Mouse (Mus musculus) heart, embryonic 12.5 days (tissue): Measurements from ENCODE around the gene Gm10134. TPM values are rescaled to one million over a fixed set of nuclear protein-coding genes. Genes with fewer than 3 reads are reported as not detected.
"Not testable (repeated sequence)": the region's sequence is repeated elsewhere in the genome, so short reads cannot be mapped to it uniquely, and the experiment has no call there.

ENCODE experiments used
- ATAC-seq: fragments of 200-750 bp; cut with Nextera tagmentation; 2 replicates; pipeline ENCODE4 v1.8.0; 2017; ENCODE audit warnings: moderate TSS enrichment, moderate library complexity; ENCODE audit not compliant: insufficient number of reproducible peaks, low FRiP score
- H3K27ac ChIP-seq: fragments of 300-500 bp; sonication (generic); 2 replicates; pipeline ENCODE4 v1.5.1; 2016; ENCODE audit warnings: mild to moderate bottlenecking, moderate library complexity; ENCODE audit not compliant: poor library complexity, severe bottlenecking
- H3K27me3 ChIP-seq: fragments of 300-500 bp; sonication (generic); replicated peaks from 2 replicates; pipeline ENCODE4 v1.6.1; 2016; ENCODE audit warnings: mild to moderate bottlenecking, moderate library complexity
- H3K36me3 ChIP-seq: fragments of 300-500 bp; sonication (generic); 2 replicates; pipeline ENCODE4 v1.6.1; 2016; ENCODE audit warnings: mild to moderate bottlenecking, moderate library complexity
- H3K4me1 ChIP-seq: fragments of 300-500 bp; sonication (generic); replicated peaks from 2 replicates; pipeline ENCODE4 v1.6.1; 2016; ENCODE audit warnings: mild to moderate bottlenecking
- H3K4me2 ChIP-seq: fragments of 300-500 bp; sonication (generic); 2 replicates; pipeline ENCODE4 v1.6.1; 2016; ENCODE audit warnings: mild to moderate bottlenecking, moderate library complexity
- H3K4me3 ChIP-seq: fragments of 300-500 bp; sonication (generic); 2 replicates; pipeline ENCODE4 v1.5.1; 2016; ENCODE audit warnings: mild to moderate bottlenecking
- H3K9ac ChIP-seq: fragments of 300-500 bp; sonication (generic); 2 replicates; pipeline ENCODE4 v1.6.1; 2016; ENCODE audit warnings: mild to moderate bottlenecking, moderate library complexity
- H3K9me3 ChIP-seq: fragments of 300-500 bp; sonication (generic); replicated peaks from 2 replicates; pipeline ENCODE4 v1.6.1; 2016; ENCODE audit warnings: mild to moderate bottlenecking, moderate library complexity
- WGBS: fragments of 180-500 bp; shearing (Covaris S2); methylation state at CpG from one replicate; pipeline ENCODE4 v1.1.7; 2016; 5-methylcytosine and 5-hydroxymethylcytosine counted together
- polyA plus RNA-seq: library from polyadenylated mRNA; unstranded; fragments of >200 nt; fragmentation: Nextera tagmentation; extraction: Ambion mirVana; gene quantifications from 2 replicates; pipeline ENCODE4 v1.2.1, GENCODE M21; 2016

The Gm10134 gene
- polyA plus RNA-seq, 1 experiment from 2014 or later = not detected

DNA sequence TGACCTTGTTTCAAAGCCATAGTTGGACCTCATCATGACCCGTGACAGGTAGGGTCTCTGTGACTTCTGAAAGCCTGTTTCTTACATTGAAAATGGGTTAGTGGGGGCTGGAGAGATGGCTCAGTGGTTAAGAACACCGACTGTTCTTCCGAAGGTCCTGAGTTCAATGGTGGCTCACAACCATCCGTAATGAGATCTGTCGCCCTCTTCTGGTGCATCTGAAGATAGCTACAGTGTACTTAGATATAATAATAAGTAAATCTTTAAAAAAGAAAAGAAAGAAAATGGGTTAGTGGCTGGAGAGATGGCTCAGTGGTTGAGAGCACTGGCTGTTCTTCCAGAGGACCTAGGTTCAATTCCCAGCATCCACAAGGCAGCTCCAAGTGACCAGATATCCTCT is 5.7 kb downstream of the Gm10134 start:
- H3K9me3 ChIP-seq, H3K27ac ChIP-seq, H3K4me2 ChIP-seq, ATAC-seq, H3K36me3 ChIP-seq, H3K9ac ChIP-seq, H3K4me3 ChIP-seq: not testable (repeated sequence)
- 46% methylated on average over 5 of the region's 5 CpGs for WGBS
- Histone ChIP-seq H3K27me3 (peaks cover 16% of the 10 kb centered on the region; the same call in 1 of the 2 replicates), H3K4me1 (peaks cover 15% of the 10 kb centered on the region)

DNA sequence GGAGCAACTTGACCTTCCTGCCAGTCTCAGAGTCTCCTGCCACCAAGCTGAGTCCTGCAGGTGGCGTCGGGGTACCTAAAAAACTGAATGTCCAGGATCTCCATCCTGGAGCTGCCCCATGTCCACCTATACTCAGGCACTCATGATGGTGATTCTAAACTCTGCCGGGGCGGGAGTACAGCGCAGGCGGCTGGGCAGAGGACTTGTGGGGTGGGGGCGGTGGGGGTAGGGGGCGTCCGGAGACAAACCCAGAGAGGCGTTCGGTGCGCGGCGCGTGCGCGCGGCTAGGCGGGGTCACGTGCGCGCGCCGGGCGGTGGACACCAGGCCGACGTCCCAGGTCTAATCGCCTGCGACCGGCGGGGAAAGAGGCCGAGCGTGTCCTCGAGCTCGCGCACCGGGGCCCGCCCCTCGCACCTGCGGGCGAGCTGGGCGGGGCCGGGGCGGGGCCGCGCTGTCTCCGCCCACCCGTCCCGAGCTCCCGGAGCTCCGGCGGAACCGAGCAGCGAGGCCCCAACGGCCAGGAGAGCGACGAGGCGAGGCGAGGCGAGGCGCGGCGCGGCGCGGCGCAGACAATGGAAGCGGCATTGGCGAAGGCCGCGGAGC is 7.0 kb downstream of the Gm10134 start, which contains the start of gene Ralgds:
Ralgds (plus strand) TSS at position 328 of the 604 bp plus-strand sequence.
- Histone ChIP-seq H3K27ac (no peak within 1 kb of the TSS), H3K27me3 (peaks cover 16% of the 10 kb centered on the region; the same call in 1 of the 2 replicates), H3K4me2 (peak within 1 kb of the TSS; percentile 97), H3K4me1 (peaks cover 19% of the 10 kb centered on the region), H3K9ac (peak within 1 kb of the TSS; percentile 85), H3K4me3 (peak within 1 kb of the TSS; percentile 63), H3K36me3 (no peaks in the 10 kb centered on the region), H3K9me3 (no peaks in the 10 kb centered on the region)
- peak; percentile 84 for ATAC-seq
- under 1% methylated on average over 59 of the region's 71 CpGs for whole genome bisulfite sequencing

DNA sequence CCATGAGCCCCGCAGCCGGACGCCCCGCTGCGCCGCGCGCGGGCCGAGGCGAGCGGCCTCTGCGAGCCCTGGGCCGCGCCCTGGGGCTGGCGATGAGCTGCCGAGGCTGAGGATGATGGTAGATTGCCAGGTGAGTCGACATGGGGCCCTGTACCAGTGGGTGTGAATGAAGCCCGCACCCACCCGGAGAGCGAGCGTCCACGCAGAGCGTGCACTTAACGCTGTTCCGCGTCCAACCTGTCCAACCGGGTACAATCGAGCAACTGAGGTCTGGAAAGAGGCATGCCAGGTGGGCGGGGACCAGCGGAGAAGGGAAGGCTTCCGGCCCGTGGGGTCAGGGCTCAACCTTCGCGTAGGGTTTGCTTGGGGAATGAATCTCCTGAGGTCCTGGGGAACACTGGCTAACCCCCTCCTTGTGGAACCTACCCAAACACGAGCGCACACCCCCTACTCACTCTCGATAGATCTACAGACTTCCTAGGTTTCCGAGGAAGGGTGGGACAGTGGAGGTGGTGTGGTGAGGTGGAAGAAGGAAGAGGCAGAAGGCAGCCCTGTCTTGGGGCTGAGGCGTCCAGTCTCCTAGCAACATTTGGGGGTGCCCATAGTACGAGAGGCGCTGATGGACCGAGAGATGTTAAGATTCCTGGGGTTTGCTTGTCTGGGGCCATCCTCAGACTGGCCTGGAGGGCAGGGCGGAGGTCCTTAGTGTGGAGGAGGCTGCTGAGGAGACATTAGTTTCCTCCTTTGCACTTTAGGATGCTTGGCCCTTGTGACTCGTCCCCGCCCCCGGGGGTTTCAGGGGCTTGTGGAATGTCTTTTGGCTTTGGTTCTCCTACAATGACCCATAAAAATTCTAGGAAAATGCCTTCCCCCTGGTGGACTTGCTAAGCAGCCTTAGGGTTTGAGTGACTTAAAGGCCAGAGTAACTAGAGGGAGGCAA is 7.8 kb downstream of the Gm10134 start:
- Histone ChIP-seq H3K4me3 (peak overlapping the region; percentile 63), H3K9me3 (no peaks in the 10 kb centered on the region), H3K36me3 (no peaks in the 10 kb centered on the region), H3K4me1 (peaks cover 19% of the 10 kb centered on the region), H3K27ac (no peak overlapping the region), H3K4me2 (peak overlapping the region; percentile 97), H3K9ac (peak overlapping the region; percentile 85), H3K27me3 (peaks cover 16% of the 10 kb centered on the region; the same call in 1 of the 2 replicates)
- peak; percentile 26; the same call in 1 of the 2 replicates for ATAC-seq
- 7% methylated on average over 47 of the region's 47 CpGs for WGBS

DNA sequence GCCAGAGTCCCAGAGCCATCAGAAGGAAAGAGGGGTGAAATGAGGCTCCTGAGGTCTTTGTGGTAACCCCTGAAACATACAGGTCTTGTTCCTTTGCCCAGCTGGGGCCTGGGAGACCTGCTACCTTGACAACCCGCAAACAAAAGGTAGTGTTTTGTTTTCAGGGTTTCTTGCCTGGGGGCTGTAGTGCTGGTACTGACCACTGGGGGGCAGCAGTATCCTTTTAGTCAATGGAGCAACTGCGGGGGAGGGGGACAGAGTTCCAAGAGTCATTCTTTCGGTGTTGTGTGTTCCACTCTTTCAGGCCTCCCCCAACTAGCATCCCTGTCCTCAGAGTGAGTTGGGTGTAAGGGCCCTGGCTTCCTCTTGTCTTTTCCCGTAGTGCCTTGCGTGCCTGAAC is 8.6 kb downstream of the Gm10134 start:
- Histone ChIP-seq H3K9ac (peak overlapping the region; percentile 36; the same call in 1 of the 2 replicates), H3K4me1 (peaks cover 19% of the 10 kb centered on the region), H3K36me3 (no peaks in the 10 kb centered on the region), H3K4me3 (peak overlapping the region; percentile 63; the same call in 1 of the 2 replicates), H3K27me3 (peaks cover 15% of the 10 kb centered on the region; the same call in 1 of the 2 replicates), H3K4me2 (peak overlapping the region; percentile 97), H3K27ac (no peak overlapping the region), H3K9me3 (no peaks in the 10 kb centered on the region)
- no peak for ATAC-seq
- WGBS = 11% methylated on average over 5 of the region's 5 CpGs

DNA sequence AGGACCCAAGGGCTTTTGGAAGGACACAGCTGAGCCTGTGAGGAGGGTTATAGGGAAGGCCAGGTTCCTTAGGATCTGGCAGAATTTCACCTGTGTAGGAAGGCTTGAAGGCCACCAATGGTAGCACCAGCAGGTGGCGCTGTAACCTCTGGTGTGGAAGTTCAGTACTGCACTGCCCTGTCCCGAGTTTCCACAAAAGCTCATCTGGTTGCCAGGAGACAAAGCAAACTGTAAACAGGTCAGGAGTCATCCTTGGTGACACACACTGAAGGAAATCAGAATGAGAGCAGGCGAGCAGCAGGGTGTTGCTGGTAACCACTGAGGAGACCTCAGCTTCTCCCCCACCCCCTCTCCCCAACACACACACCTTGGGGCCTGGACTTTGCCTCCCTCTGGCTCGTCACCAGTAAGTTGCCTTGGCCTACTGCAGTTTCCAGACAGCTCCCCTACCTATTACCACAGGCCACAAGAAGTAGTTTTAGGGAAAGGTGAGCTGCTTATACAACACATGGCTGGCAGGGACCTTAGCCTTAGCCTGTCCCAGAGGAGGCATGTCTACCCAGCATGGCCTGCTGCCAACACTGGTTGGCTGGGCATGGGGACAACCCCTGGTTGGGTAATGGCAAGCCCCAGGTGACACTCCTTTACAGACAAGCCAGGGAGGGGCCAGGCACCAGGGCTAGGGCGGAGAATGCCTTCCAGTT is 11.5 kb downstream of the Gm10134 start:
- H3K9me3 ChIP-seq = no peaks in the 10 kb centered on the region
- H3K4me3 ChIP-seq = no peak overlapping the region
- H3K27me3 ChIP-seq = peaks cover 3% of the 10 kb centered on the region; the same call in 1 of the 2 replicates
- H3K27ac ChIP-seq = no peak overlapping the region
- 40% methylated on average over 5 of the region's 5 CpGs for WGBS
- peak; percentile 38; the same call in 1 of the 2 replicates for ATAC-seq
- no peak overlapping the region for H3K4me2 ChIP-seq
- H3K4me1 ChIP-seq = peaks cover 19% of the 10 kb centered on the region
- H3K36me3 ChIP-seq = no peaks in the 10 kb centered on the region
- H3K9ac ChIP-seq = no peak overlapping the region

DNA sequence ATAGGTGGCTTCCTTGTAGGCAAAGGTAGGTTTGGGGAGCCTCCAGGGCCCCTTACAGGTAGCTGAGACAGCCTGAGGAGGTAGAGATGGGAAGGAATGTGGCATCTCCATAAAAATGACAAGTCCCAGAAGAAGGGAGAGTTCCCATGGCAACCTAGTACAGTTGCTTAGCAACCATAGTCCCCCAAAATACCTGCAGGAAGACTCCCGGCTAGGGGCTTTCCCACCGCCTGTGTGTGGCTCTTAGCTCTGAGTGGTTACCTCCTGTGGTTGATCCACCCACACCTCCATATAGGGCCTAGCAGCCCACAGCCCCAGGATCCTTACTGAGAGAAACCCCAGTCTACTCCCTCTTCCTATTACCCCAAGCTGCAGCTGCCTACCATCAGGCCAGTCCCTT is 12.3 kb downstream of the Gm10134 start:
- H3K9me3 ChIP-seq = no peaks in the 10 kb centered on the region
- peaks cover 19% of the 10 kb centered on the region for H3K4me1 ChIP-seq
- H3K27me3 ChIP-seq = no peaks in the 10 kb centered on the region
- H3K4me2 ChIP-seq = no peak overlapping the region
- no peak overlapping the region for H3K27ac ChIP-seq
- 65% methylated on average over 2 of the region's 2 CpGs for WGBS
- H3K36me3 ChIP-seq = no peaks in the 10 kb centered on the region
- no peak overlapping the region for H3K4me3 ChIP-seq
- ATAC-seq = no peak
- no peak overlapping the region for H3K9ac ChIP-seq

DNA sequence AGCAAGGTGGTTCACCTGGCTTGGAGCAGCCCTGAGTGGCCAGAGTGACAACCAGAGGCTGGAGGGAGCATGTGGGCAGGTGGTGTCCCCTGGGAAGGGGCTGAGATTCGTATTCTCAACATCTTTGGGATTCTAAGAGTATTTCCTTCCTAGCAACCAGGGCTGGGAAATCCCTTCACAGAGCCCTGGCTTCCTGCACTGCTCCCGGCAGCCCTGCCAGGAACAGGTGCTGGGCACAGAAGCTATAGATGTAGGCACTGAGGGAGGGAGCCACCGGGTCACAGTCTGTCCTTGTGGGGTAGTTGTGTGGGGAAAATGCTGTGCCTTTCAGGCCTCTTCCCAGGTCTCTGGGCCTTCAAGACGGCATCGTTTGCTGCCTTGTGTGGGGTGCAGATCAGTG is 14.7 kb downstream of the Gm10134 start:
- ATAC-seq = no peak
- H3K9me3 ChIP-seq = no peaks in the 10 kb centered on the region
- peaks cover 27% of the 10 kb centered on the region for H3K4me1 ChIP-seq
- H3K4me2 ChIP-seq = no peak overlapping the region
- no peaks in the 10 kb centered on the region for H3K27me3 ChIP-seq
- H3K36me3 ChIP-seq = no peaks in the 10 kb centered on the region
- no peak overlapping the region for H3K4me3 ChIP-seq
- H3K9ac ChIP-seq = no peak overlapping the region
- 68% methylated on average over 5 of the region's 5 CpGs for WGBS
- H3K27ac ChIP-seq = no peak overlapping the region

DNA sequence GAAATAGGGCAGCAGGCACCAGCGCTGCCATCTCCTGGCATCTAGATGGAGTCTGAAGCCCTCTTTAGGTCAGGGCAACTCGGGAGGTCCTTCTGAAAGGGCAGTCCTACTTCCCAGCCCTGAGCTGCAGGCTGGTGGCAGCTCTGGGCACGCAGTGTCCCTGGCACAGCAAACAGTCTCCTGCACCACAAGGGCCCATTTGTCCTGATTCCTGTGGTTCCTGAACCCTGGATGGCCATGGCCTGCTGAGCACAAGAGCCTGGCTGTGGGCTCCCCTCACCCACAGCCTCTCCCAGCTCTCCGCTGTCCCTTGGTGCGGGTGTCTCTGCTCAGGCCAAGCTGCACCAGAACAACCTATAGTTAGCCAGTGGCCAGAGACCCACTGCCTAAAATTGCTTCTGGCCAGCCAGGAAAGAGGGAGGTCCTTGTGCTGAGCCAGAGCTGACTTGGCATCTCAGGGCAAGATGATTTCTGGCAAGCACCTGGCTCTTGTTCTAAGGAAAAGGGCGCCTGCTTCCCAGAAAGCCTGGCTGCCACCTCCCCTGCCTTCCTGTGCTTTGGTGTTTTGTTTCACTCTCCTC is 15.8 kb downstream of the Gm10134 start:
- ATAC-seq = no peak
- peaks cover 38% of the 10 kb centered on the region for H3K4me1 ChIP-seq
- H3K9me3 ChIP-seq = no peaks in the 10 kb centered on the region
- no peaks in the 10 kb centered on the region for H3K27me3 ChIP-seq
- H3K27ac ChIP-seq = no peak overlapping the region
- H3K9ac ChIP-seq = no peak overlapping the region
- no peak overlapping the region for H3K4me3 ChIP-seq
- no peak overlapping the region for H3K4me2 ChIP-seq
- WGBS = 84% methylated on average over 6 of the region's 6 CpGs
- H3K36me3 ChIP-seq = no peaks in the 10 kb centered on the region

DNA sequence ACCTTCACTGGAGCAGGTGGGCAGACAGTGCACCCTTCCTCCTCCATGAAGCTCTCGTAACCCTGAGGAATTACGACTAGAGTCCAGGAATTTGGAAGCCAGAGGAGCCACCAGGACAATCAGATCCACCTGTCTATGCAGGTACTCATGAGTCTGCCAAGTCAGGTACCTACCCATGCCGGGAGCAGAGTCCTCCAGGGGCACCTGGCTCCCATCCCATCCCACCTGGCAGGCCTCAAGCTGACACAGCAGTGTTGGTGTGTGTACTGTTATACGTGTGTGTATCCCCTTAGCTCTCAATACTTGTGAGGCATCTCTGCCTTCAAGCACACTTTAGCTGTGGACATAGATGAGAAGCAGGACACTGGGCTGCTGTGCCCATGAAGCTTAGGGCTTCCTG is 16.3 kb downstream of the Gm10134 start:
- H3K27me3 ChIP-seq = no peaks in the 10 kb centered on the region
- no peaks in the 10 kb centered on the region for H3K36me3 ChIP-seq
- H3K4me1 ChIP-seq = peaks cover 41% of the 10 kb centered on the region
- H3K4me3 ChIP-seq = no peak overlapping the region
- no peak overlapping the region for H3K4me2 ChIP-seq
- no peak for ATAC-seq
- no peaks in the 10 kb centered on the region for H3K9me3 ChIP-seq
- 82% methylated on average over 4 of the region's 4 CpGs for WGBS
- H3K9ac ChIP-seq = no peak overlapping the region
- H3K27ac ChIP-seq = no peak overlapping the region

DNA sequence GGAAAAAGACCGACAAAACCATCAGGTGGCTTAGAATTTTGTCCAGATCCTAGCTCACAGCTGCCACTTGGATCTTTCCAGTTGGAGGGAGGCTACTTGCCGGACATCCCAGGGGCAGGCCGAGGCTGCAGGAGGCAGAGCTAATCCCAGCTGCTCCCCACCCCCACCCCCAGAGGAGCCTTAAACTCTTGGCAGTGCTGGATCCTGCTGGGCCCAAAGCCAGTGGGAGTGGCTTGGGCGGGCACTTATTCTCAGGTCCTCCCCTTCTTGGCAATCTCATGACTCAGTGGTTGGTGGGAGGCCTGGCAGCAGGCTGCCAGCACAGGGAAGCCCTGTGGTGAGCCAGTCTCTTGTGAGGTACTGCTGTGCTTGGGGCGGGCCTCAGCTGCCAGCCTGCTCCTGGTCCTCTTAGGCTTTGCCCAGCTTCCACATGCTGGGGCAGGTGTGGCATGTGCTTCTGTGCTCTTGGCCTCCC is 17.8 kb downstream of the Gm10134 start:
- ATAC-seq = peak; percentile 83
- WGBS = 24% methylated on average over 5 of the region's 5 CpGs
- no peak overlapping the region for H3K4me2 ChIP-seq
- H3K4me3 ChIP-seq = no peak overlapping the region
- H3K4me1 ChIP-seq = peaks cover 37% of the 10 kb centered on the region
- no peaks in the 10 kb centered on the region for H3K9me3 ChIP-seq
- H3K9ac ChIP-seq = no peak overlapping the region
- no peaks in the 10 kb centered on the region for H3K36me3 ChIP-seq
- no peaks in the 10 kb centered on the region for H3K27me3 ChIP-seq
- H3K27ac ChIP-seq = peak overlapping the region; percentile 37
